Mouse (Mus musculus) kidney, postnatal 36 days (tissue): ENCODE data around the gene Mark2.
A peak's percentile ranks its signal among the peaks of the same experiment; 100 is the strongest.

ENCODE experiments used
- DNase-seq, 2 experiments: peaks; one replicate each; pipeline ENCODE4 v3.0.0; 2021 to 2022; ENCODE audit warnings: mixed read lengths in 2 of 2

Gene Mark2

DNA sequence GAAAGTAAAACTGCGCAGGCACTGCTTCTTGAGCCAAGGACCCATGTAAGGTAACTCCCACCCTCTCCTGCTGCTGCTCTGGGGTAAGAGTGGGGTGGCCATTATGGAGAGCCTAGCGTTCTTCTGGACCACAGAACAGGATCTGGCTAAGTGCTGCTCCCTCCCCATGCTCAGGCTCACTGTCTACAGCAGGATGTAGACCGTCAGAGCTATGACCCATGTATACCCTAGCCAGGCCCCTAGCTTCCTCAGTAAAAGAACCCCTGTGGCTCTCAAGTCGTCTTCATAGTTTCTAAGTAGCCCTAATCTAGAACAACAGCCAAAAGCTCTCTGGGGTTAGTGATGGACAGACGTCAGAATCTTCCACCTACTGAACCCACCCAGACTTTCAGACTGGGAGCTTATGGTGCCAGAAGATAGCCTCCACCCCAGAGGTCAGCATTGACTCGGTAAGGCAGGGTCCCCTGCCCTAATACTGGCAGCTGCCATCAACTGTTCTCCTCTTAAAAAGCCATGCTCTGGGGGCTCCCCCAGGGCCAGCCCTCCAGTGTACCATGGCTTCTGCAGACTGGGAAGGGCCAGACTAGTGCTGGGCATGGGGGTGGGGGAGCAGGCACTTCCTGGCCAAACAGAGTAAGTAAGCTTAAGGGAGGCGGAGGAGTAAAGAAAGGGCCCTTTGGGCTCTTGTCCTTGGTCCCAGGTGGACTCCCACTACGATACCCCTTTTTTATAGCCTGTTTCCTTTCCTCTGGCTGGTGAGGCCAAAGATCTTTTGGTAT lies 47.4 kb downstream of the Mark2 start:
- peak; percentile 35 to 63 for DNase-seq

DNA sequence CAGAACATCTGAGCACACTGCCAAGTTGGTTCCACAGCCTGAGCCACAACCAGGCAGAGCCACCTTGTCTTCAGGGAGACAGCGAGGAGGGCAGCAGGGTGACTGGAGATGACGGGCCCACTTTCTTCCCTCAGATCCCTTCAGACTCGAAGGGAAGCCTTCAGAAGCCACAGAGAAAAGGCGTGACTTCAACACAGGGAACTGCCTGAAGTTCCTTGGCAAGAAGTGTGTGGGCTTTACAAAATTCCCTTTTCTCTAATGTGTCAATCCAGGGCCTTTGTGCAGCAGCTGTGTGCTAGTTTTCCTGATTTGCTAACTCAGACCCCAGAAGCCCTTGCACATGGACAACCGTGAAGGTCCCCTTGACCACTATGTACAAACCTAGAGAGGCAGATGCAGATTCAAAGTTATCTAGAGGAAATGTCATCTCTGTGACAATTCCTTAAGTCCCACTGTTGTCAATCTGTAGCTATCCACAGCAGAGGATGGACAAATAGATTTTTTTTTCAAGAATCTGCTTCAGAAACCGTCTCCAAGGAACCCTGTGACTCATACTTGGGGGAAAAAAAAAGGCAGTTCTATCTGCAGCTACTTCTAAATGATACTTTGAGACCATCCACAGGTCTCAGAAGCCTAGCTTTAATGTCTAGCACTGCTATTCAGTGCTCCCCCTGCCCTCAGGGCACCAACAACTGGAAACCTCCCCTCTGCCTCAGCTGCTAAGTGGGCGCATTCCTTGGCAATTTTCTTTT lies 49.5 kb downstream of the Mark2 start:
- no peak for DNase-seq

GRCm38 (mm10) chr19:7289767-7290166 lies 51.9 kb downstream of the Mark2 start:
- DNase-seq, result no peak

GRCm38 (mm10) chr19:7288288-7288687 lies 53.4 kb downstream of the Mark2 start:
- no peak for DNase-seq

DNA sequence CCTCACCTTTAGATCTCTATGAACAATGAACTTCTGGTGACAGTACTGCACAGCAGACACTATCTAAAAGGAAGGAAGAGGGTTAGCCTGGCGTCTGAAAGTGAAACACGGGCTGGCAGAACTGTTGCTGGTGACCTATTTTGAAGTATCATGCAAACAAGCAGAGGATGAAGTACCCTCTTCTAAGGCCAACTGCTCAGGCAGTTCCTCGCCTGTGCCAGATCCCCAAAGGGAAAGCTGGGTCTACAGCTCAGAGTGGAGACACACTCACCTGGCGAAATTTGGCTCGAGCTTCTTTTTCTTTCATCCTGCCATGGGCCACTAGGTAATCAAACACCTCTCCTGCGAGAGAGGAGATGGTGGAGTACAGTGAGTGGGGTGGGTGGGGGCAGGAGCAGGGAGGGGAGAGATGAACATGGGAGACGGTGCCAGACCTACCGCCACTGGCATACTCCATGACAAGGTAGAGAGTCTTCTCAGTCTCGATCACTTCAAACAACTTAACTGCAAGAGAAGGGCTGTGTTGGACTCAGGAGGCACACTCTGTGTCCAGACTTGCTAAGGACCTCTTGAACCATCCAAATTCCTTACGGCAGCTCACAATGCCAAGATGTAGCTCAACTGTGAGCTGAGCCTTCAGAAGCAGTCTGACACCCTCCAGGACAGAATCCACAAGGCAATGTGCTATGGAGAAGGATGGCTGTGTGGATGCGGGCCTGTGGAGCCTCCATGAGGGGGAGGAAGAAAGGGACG lies 54.9 kb downstream of the Mark2 start:
- no peak for DNase-seq

- DNase-seq, result no peak
Observed at GRCm38 (mm10) chr19:7280557-7281330, 60.9 kb downstream of the Mark2 start.

DNA sequence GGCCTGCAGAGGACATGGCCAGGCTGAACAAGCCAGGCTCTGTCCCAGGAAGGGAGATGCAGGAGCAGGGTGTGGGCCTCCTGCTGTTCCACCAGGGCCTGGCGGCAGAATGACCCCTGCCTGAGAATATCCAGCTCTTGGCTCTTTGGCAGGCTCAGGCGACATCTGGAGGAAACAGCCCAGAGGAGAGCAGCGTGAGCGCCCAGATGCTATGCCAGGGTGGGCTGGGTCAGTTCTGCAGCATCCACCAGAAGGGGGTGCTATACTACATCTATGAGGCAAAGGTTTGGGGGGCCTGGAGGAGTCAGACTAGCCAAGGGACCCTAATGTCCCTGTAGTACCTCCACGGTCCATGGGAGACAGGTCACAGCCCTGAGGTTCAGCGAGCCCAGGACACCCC lies 62.5 kb downstream of the Mark2 start:
- peak; percentile 40 to 69 for DNase-seq

GRCm38 (mm10) chr19:7278200-7278906 lies 63.3 kb downstream of the Mark2 start:
- DNase-seq, result no peak

DNA sequence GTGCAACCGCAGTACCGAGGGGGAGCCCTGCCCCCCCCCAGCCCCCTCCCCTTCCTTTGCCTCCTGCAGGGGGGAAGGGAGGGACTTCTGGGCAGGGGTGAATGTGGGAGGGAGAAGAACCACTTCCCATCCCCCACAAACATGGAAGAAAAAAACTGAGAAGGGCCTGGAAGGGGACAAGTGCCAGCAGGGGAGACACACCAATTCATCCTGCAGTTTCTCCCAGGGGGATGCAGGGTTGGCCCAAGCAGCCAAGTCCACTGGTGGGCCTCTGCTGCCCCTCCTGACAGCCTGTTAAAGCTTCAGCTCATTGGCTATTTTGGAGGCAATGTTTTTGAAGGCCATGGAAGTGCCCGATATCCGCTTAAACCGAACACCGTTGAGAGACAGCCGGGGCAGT lies 64.9 kb downstream of the Mark2 start:
- DNase-seq, result no peak

DNA sequence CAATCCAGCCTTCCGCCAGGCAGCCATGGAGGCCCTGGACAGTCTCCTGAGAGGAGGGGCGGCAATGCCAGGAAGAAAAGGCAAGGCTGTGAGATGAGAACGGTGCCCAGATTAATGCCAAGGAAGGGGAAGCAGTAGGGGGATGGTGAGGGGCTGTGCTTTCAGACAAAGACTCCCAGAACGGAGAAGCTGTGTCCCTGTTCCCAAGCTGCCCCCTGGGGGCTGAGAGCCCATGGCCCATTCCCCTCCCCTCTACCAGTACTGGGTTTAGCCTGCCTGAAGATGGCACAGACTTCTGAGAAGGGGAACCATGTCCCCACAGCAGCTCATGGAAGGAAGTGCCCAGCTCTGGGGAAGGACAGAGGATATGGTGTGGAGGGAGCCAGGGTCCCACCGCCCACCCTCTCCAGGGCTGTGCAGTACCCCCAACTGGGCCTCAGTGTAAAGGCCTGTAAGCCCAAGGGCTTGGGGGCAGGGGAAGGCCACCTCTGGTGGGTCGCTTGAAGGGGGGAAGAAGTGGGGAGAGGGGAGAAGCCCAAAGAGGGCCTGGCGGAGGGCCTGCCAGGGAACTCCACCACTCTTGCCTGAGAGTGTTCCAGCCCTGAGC lies 65.5 kb downstream of the Mark2 start:
- DNase-seq, result no peak

DNA sequence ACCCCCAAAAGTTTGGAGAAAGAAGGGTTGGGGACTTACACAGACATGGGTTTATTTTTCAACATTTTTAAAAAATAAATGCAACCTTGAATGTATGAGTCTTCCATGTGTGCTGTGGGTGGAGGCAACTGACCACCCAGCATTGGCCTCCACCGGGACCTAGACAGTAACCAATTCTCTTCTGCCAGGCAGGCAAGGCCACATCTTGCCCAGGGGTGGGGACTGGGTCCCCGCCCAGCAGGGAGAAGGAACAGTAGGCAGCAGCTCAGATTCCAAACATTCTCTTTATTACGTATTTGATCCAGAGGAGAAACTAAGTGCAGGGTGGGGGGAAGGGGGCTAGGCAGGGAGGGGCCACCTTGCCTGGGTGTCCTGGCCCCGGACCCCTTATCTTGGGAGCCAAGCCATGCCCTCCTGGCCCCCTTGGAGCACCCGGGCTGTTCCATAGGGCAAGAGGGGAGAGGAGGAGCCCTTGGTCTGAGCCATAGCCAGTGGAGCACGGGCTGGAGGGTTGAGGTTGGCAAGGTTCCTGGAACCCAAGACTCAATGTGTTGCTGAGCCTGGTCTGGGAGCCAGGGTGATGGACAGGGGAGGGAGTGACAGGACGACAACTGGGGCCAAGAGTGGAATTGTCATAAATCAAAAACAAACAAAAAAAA lies 66.4 kb downstream of the Mark2 start:
- DNase-seq, result no peak

- DNase-seq, result no peak
Observed at GRCm38 (mm10) chr19:7274326-7274990, 67.2 kb downstream of the Mark2 start.

DNA sequence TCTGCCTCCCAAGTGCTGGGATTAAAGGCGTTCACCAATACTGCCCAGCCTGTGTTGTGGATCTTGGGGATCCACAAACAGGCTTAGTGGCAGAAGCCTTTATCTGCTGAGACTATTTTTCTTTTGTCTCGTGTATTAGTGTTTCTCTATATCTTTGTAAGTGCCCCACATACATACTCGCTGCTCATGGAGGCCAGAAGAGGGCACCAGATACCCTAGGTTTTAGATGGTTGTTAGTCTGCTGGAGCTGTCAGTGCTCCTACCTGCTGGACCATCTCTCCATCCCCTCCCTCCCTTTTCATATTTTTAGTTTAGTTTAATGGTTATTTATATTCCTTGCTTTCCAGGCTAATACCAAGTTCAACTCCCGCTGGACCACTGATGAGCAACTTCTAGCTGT lies 68.2 kb downstream of the Mark2 start:
- no peak for DNase-seq

DNA sequence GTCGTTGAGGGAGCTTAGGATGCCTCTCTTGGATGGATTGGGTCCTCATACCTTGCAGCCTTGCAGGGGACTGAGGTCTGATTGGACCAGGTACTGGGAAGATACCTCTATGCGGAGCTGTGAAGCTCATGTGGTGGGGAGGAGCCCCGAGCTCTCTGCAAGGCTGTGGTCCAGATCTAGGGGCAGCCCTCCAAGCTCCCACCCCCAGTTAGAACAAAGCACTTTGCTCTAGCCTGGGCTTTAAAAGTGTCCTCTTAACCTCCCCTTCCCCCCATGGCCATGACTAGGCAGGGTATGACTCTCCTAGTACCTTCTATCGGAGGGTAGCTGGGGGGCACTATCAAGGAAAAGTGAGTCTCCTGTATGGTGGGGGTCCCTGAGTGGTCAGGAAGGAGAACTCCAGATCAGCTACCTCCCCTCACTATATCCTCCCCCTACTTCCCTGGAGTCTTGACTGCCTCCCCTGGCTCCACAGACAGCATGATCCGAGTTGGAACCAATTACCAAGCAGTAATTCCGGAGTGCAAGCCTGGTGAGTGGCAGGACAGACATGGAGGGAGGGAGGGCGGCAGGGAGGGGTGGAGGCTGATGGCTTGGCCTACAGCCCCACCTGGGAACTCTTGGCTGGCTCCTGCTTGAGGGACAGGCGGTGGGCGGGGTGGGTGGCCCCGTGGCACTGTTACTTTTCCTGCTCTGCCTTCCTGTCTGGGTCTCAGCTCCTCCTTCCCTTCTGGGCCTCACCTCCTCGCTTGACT lies 72.2 kb downstream of the Mark2 start:
- no peak for DNase-seq

DNA sequence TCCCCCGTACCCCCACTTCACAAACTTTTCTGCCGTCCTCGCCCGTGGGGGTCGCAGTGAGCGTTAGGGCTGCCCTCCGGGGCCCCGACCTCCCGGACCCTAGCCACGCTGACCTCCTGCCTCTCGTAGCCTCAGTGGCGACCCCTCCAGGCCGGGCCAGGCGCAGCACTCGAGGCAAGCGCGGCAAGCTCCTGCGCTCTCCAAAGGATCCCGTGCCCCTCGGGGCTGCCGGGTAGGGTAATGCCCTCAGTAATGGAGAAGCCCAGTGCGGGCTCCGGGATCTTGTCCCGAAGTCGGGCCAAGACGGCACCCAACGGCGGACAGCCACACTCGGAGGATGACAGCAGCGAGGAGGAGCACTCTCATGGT lies 73.0 kb downstream of the Mark2 start:
- DNase-seq, result peak; percentile 53 to 85

GRCm38 (mm10) chr19:7267781-7268721 lies 73.6 kb downstream of the Mark2 start:
- peak; percentile 78 to 89 for DNase-seq

DNA sequence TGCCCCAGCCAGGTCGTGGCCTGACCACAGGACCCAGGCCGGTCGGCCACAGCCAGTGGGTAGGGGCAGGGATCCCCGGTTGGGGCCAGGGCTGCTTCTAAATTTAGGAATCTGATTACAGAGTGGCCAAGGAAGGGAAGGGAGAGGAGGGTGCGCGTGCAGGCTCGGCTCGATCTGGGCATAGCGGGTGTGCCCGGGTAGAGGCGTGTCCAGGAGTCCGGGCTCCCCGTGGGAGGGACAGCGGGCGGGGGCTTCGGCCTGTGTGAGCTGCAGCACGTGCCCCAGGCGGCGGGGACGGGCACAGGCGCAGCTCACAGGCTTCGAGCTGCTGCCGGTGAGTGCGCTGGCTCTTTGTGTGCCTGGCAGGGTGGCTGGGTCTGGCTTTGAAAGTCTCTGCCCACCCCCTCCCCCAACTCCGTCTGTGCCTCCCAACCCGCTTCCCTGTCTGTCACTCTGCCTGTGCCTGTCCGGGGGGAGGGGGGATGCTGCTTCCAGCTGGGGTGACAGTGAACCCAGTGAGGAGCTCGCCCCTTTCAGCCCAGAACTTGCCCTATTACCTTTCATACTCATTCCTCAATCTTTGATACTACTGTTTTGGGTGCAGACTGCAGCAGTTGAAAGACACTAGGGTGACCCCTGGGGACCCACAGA lies 74.4 kb downstream of the Mark2 start, which contains the start of gene Rcor2:
Gene Rcor2, plus strand, starts transcription at position 235 of the 651 bp plus-strand sequence.
- DNase-seq, result peak; percentile 71 to 78

DNA sequence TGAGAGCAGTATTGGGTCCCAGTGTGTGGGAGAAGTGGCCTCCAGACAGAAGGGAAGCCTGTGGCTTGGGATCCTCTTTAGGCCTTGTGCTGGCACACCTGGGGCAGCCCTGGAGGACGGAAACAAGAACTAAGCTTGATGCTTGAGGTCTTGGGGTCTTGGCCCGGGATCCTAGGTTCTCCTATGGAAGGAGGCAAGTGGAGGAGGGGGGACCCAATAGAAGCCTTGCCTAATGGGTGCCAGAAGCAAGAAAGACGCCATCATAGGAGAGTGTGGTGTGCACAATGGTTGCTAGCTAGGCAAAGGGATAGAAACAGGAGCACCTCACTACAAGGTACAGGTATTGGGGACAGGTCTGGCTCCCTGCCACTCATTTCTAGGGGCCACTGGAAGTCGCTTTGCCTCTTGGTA lies 75.2 kb downstream of the Mark2 start:
- DNase-seq, result no peak
